Mouse (Mus musculus): ENCODE data around the gene Stk26. TPM values are rescaled to one million over a fixed set of nuclear protein-coding genes. Genes with fewer than 3 reads are reported as not detected.

Stk26 gene
- 1 to 10 TPM; 2.6 to 3.0 TPM for total RNA-seq (2021)

- DNase-seq = peak; percentile 46 to 54
- intact Hi-C loops (cut with DNase I) = no loop called here
Observed at GRCm38 (mm10) chrX:50840847-50841560, at the start of gene Stk26. Gene Stk26, plus strand, starts transcription at chrX:50841047.

GRCm38 (mm10) chrX:50793005-50793680, 47.7 kb upstream of the Stk26 start:
- DNase-seq = peak; percentile 6 to 9
- intact Hi-C loops (cut with DNase I) = no loop called here

GRCm38 (mm10) chrX:50797798-50798197, 43.0 kb upstream of the Stk26 start:
- intact Hi-C loops (cut with DNase I) = no loop called here
- DNase-seq = no peak

DNA sequence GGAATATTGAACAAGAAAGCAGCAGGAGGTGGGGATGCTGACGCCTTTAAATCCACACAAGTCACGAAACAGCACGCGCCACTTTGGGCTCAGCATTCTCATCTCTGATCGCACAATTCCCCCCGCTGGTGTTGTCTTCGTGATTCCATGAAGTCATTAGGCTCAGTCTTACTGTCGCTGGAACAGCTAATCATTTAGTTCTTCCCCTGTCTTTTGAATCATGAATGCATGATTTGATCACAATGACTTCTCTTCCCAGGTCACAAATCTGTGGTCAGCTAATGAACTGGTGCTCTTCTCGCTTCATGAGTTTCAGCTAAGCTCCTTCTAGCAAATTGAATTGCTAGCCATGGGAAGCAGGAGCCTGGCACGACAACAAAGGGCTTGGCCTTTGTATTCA, 42.3 kb upstream of the Stk26 start:
- intact Hi-C loops (cut with DNase I) = no loop called here
- DNase-seq = no peak

- DNase-seq = no peak
- intact Hi-C loops (cut with DNase I) = no loop called here
Observed at GRCm38 (mm10) chrX:50799656-50800188, 41.1 kb upstream of the Stk26 start.

GRCm38 (mm10) chrX:50805654-50806053, 35.2 kb upstream of the Stk26 start:
- intact Hi-C loops (cut with DNase I) = no loop called here

GRCm38 (mm10) chrX:50823856-50824255, 17.0 kb upstream of the Stk26 start:
- DNase-seq = no peak
- intact Hi-C loops (cut with DNase I) = no loop called here

More at GRCm38 (mm10) chrX:50805654-50806053, 35.2 kb upstream of the Stk26 start:
- DNase-seq = no peak

- intact Hi-C loops (cut with DNase I) = no loop called here
- DNase-seq = no peak
Observed at GRCm38 (mm10) chrX:50835592-50835991, 5.3 kb upstream of the Stk26 start.

GRCm38 (mm10) chrX:50836029-50836691, 4.7 kb upstream of the Stk26 start:
- DNase-seq = no peak
- intact Hi-C loops (cut with DNase I) = no loop called here

GRCm38 (mm10) chrX:50841587-50841986, 740 bp downstream of the Stk26 start:
- peak; percentile 0 to 7 for DNase-seq
- intact Hi-C loops (cut with DNase I) = no loop called here

GRCm38 (mm10) chrX:50842046-50842445, 1.2 kb downstream of the Stk26 start:
- no peak for DNase-seq
- intact Hi-C loops (cut with DNase I) = loop anchor here (1.0 kb wide), 1 partner anchor 8 kb away; no protein-coding TSS in a partner anchor

DNA sequence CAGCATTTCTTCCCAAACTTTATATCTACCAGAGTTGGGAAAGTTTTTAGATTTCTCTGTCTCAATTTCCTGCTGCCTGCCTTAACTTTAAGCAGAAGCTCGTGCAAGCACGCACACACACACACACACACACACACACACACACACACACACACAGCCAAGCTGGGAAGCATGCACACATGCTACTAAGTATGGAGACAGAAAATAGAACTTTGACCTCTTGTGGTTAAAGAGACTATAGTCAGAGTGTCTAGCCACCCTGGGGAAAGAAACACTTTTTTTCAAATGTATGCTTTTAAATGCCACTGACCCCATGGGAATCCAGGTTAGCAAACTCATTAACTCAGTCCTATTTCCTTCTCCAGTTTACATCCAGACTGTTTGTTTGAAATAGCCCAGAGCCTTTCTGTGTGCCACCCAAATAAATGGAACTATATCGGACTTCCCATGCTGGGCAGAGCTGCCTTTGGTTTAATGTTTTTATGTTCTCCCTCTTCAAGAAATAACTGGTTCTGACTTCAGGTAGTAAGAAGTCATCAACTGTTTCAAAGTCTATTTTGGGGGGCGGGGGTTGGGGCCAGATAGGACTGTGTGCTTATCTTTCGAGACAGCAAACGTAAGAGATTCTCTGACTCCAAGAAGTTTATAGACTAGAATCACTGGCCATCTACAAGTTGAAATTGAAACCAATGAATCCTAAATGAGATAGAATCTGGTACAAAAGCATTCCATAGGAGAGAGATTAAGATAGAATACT, 9.8 kb downstream of the Stk26 start:
- intact Hi-C loops (cut with DNase I) = no loop called here
- no peak for DNase-seq

DNA sequence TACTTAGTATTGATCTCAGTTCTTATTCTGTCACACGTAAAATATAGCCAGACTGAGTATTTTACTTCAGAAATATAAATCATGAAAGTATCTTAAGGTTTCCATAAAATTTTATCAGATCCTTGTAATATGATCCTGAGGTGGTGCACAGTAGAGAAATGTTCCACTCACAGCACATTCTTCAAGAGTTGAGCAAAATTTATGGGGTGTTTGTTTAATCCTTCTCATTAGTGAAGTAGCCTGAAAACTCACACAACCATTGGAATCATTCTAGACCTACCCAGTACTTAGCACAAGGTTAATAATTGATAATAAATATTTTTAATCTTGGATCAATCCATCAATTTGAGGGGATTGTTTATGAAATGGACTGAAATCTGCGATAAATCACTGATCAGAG, 22.9 kb downstream of the Stk26 start:
- intact Hi-C loops (cut with DNase I) = no loop called here
- no peak for DNase-seq

- DNase-seq = no peak
- intact Hi-C loops (cut with DNase I) = no loop called here
Observed at GRCm38 (mm10) chrX:50864734-50865133, 23.9 kb downstream of the Stk26 start.

- intact Hi-C loops (cut with DNase I) = no loop called here
- no peak for DNase-seq
Observed at GRCm38 (mm10) chrX:50874246-50875002, 33.6 kb downstream of the Stk26 start.

DNA sequence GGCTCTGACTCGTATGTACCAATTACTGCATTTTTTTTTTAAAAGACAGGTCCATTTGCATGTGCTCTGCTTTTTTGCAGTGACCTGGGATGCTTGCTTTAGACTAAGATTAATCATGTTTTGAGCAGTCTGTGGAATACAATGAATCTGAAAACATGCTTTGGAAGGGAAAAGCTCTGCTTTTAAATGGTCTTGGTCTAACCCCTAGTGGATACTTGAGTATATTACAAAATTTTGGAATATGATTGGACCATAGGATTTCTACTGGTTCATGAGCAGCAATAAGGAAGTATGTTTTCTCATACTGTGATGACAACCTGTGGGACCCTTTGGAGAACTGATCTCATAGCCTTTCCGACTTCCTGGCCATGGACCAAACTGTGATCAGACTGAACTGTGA, 47.2 kb downstream of the Stk26 start:
- no peak for DNase-seq
- intact Hi-C loops (cut with DNase I) = loop anchor here (5.0 kb wide), 1 partner anchor 211 kb away; no protein-coding TSS in a partner anchor

DNA sequence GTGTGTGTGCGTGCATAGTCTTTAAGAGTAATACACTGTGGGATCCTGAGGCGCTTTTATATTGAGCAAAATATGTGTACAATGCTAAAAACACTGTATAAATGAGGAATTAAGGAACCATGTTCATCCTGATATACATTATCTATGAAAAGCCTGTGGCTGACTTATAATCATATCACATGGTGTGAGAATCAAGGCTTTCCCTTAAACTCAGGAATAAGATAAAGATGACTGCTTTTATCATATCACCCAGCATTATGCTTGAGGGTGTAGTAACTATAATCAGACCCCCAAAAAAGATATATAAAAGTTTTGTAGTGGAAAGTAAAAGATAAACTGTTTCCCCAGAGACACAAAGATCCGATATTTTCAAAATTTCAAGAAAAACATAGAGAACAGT, 62.6 kb downstream of the Stk26 start:
- DNase-seq = no peak

DNA sequence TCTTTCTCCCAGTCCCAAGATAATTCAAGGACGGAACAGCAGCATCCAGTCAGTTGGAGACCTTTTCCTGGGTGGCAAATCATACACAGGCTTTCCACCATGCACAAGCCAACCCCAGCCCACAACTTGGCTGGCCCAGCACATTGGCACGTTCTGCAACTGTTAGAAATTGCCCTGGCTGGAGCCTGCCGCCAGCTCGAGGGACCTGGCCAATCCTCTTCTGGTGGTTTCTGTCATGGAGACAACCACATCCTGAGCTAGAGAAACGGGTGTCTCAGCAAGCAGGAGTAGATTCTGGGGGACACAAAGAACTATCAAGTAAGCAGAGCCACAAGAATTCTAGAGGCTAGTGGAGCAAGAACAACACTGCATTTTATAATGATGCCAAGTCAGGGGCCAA, 69.1 kb downstream of the Stk26 start:
- intact Hi-C loops (cut with DNase I) = no loop called here
- no peak for DNase-seq

More for the DNA sequence above, 62.6 kb downstream of the Stk26 start:
- intact Hi-C loops (cut with DNase I) = no loop called here

DNA sequence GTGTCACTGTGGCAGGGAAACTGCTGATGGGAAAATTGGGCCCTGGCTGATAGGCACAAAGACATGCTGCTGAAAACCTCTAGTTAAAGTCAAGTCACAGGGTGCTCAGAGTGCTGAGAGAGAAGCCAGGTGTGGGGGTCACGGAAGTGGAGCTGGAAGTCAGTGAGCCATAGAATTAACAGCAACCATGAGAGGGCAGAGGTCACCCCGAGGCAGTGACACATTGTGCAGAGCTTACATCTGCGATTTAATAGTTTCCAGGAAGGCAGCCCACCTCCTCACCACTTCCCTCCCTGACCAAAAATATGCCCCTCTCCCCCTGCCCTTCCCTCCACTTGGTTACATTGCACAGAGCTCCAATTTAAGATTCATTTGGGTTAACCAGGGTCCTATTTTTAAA, 76.5 kb downstream of the Stk26 start:
- no peak for DNase-seq
- intact Hi-C loops (cut with DNase I) = no loop called here

- intact Hi-C loops (cut with DNase I) = no loop called here
- DNase-seq = no peak
Observed at GRCm38 (mm10) chrX:50918754-50919153, 77.9 kb downstream of the Stk26 start.
